Mouse (Mus musculus) neutrophil, adult 5-6 weeks (primary cell): ENCODE measurements around the gene Psmg3. TPM values are rescaled to one million over a fixed set of nuclear protein-coding genes. Genes with fewer than 3 reads are reported as not detected.

Source experiments
- ATAC-seq: fragments of 151-379, 151-347 bp; 2 replicates; pipeline ENCODE4 v1.8.0; 2017; ENCODE audit warnings: mild to moderate bottlenecking, moderate TSS enrichment; ENCODE audit not compliant: insufficient number of reproducible peaks, poor library complexity, low FRiP score, severe bottlenecking; ENCODE audit errors: extremely low read depth
- total RNA-seq: library from RNA; stranded (forward); fragments of 200-1000 nt; gene quantifications from 2 replicates; pipeline ENCODE4 v1.2.3, GENCODE M21; 2017

Gene Psmg3
- total RNA-seq, 1 experiment from 2014 or later, result 13.2 TPM

DNA sequence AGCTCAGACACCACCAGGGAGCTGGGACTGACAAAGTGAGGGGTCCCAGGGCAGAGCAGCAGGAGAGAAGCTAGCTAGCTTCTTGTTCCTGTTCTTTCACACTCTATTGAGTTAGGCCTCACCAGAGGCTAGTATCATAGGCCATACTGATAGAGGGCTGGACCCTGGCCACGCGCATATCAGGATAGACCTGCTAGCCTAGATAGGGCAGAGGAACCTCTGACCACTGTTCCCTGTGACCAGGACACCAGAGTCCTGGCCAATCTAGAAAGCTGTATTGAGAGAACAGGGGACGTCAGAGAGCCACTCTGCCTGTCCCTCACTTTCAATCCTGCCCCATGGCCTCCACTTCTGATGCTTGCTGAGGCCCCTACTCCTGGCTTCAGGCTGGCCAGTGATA lies 8.6 kb downstream of the Psmg3 start:
- ATAC-seq, result no peak

DNA sequence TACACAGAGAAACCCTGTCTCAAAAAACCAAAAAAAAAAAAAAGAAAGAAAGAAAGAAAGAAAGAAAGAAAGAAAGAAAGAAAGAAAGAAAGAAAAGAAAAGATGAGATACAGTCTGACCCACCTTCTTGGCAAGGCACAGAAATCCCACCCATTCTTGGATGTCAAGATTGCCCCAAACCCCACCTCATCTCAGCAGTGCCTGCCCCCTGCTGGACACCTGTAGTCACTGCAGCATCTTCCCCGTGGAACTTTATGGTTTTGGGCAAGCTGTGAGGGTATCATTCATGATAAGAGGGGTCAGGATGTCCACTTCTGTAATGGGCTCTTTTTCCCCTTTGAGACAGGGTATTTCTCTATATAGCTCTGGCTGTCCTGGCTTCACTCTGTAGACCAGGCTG lies 9.4 kb downstream of the Psmg3 start:
- ATAC-seq, result no peak; the same call in 1 of the 2 replicates

DNA sequence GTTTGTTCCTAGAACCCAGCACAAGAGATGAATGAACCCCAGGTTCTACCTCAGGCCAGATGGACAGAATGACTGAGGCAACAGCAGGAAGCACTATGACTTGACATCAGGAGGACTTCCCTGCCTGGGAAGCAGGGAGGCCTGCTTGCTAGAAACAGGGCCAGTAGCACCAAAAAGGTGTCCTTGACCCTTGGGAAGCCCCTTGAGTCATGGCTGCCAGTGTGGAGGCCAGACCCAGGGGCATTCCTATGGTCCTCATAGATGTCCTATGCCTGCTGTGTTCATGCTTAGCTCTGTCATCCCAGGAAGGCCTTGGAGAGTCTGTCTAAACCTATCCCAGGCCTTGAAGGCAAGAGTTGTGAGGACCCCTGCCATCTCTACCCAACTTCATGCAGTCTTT lies 10.2 kb downstream of the Psmg3 start:
- no peak for ATAC-seq

DNA sequence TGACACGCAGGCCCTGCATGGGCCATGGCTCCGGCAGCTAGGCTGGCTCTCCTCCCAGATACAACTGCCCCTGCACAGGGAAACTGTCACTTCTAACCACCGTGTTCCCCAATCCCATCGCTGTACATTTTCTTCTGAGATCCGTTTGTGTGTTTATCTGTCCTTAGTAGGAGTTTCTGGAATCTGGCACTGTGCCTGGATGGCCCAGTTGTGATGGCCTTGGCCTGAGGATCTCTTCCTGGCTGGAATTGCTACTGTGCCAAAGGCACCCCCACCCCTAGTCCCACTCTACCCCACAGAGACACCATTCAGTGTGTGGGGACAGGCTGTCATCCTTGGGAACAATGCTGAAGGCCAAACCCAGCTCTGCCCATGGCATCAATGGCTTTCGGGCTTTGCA lies 10.7 kb downstream of the Psmg3 start:
- no peak for ATAC-seq

DNA sequence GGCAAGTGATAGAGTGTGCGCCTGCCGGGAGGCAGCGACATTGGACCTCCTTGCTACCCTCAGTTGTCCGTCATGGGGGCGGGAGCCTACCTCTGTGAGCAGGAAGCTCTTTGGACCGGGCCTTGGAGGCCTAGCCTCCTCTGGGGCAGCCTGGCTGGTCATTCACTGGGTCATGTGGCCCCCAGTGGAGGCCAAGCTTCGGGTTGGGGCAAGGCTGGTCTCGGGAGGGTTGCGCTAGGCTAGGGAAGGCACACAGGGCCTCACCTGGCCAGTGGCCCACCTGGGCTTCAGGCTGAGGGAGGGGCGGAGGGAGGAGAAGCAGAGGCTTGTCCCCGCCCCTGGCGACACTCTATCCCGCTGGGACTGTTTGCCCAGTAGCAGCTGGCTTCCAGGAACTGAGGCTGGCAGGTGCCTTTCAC lies 12.7 kb downstream of the Psmg3 start:
- ATAC-seq, result no peak

- ATAC-seq, result no peak
Measured at GRCm38 (mm10) chr5:139813126-139813490, 13.6 kb downstream of the Psmg3 start.

GRCm38 (mm10) chr5:139812398-139813125 lies 14.1 kb downstream of the Psmg3 start:
- no peak for ATAC-seq

- no peak for ATAC-seq
Measured at GRCm38 (mm10) chr5:139811677-139812397, 14.8 kb downstream of the Psmg3 start.

DNA sequence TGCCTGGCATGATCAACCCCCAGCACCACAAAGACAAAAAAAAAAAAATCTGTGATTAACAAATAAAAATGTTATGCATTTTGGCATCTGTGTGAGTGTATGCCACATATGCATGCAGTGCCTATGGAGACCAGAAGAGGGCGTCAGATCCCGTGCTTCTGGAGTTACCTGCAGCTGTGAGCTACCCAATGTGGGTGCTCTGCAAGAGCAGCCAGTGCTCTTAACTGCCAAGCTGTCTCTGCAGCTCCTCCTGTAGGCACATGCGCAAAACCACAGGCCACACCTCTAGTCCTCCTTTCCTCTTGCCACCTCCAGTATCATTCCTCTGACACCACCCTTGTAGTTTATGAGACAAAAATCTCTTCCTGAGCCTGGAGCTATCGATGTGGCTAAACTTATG lies 17.3 kb downstream of the Psmg3 start:
- no peak for ATAC-seq

DNA sequence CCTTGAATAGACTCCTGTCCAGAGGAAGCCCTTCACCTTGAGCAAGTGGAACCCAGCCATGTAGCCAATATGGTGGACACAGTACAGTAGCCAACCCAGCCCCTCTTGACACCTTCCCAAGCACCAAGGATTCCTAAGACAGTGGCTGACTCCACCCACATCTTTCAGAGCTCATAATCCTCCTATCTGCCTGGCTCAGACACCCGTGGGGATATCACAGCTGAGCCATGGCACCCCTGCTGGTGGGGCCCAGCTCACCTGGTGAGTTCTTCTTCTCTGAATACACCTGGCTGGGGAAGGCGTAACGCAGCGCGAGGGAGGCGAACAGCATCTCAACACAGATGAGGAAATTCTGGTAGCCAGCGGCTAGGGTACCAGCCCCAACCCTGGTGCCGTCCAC lies 20.8 kb downstream of the Psmg3 start:
- no peak for ATAC-seq

DNA sequence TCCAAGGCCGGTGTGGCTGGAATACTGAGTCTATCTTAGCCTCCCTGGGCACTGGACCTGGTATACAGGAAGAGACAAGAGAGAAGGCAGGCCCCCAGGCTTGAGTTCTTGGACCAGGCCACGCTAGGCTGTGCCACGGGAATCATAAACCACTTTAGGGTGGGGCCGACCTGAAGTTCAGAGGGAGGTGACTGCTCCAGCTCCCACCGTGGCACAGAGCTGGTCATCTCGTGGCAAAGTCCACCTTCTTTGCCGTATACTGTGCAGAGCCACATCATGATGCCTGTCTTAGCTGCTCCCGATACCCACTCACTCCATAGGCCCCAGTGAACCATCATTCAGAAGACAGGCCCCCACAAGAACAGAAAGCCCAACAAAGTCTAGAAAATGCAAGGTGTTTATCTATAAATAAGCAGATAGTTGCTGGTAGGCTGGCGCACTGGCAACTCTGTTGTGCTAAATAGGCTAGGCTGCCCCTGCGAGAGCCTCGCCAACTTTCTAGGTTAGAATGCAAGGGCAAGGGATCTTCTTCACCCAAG lies 22.0 kb downstream of the Psmg3 start:
- ATAC-seq, result no peak

DNA sequence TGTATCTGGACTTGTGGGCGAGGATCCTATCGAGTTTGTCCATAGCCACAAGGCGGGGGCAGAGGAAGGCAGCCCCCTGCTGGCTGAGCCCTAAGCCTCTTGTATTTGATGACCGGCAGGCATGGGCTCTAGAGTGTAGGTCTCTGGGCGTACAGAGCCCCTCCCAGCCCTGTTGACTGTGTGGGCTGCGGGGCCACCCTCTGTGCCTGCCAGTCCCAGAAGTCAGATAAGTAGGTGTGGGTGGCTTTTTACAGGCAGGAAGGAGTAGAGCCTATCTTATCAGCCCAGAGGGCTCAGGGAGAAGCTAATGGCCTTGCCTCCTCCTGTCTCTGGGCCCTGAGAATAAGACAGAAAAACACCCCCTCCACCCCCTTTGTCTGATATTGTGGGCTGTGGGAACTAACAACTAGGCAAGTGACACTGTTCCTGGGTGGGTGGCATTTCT lies 22.6 kb downstream of the Psmg3 start:
- ATAC-seq, result no peak

GRCm38 (mm10) chr5:139803601-139804102 lies 23.0 kb downstream of the Psmg3 start:
- no peak for ATAC-seq

DNA sequence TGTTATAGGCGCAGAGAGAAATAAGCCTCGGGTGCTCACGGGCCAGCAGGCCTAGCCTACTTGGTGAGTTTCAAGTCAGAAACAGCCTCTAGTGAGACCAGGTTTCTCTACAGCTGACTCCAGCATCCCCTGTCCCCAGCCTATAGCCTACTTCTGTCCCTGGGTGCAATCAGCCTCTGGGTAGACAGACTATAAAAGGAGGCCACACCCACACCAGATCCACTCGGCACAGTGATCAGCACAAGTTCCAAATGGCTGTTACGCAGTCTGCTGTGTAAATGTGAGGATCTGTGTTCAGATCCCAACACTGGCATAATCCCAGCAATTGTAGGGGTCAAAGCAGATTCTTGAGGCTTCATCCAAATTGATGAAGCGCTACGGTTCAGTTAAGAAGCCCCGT lies 23.5 kb downstream of the Psmg3 start:
- no peak for ATAC-seq

- ATAC-seq, result no peak
Measured at GRCm38 (mm10) chr5:139801880-139802279, 24.8 kb downstream of the Psmg3 start.

- no peak for ATAC-seq
Measured at GRCm38 (mm10) chr5:139801231-139801630, 25.5 kb downstream of the Psmg3 start.

- no peak for ATAC-seq
Measured at GRCm38 (mm10) chr5:139799801-139800590, 26.7 kb downstream of the Psmg3 start.

DNA sequence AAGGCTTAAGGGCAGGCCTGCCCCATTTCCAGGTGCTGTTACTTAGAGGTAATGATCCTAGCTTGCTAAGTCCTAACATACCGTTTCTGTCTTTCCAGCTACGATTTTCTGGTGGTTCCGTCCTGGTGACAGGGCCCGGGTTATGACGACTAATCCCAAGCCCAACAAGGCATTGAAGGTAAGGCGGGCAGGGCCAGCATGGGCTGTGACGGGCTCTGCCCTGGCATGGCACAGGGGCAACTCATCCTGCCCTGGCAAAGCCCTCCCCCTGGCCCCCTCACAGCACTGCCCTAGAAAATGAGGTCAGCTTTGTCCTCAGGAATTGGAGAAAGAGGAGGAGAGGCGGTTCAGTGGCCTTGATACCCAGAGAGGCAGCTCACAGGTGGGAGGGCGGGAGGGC lies 27.6 kb downstream of the Psmg3 start:
- no peak for ATAC-seq

DNA sequence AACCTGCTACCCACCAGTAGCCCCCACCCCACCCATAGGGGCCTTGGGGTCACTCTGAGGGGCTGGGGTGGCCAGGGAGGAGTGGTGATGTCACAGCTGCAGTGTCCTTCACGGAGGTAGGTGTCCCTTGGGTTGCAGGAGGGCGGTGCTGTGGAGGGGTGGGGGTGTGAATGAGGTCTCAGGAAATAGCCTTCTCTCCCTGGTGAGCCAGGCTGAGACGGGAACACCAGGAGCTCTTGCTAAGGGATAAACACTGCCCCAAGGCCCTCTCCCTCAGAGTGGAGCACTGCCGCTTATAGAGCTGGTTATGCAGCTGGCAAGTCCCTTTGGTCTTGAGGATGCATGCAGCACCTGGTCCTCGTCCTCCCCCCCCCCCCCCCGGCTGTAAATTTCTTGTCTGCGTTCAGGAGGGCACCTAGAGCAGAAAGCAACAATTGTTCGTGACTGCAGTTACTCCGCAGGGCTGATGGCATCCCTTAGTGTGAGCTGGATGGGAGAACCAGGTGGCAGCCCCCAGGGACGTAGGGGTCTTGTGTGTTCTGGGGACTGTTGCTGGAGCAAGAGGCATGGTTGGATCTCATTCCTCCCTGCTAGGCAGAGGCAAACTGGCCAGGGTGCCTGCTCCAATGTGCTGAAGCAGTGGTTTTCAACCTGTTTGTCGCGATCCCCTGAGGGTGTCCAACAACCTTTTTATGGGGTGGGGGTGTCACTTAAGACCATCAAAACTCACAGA lies 28.4 kb downstream of the Psmg3 start:
- no peak for ATAC-seq
